Mouse (Mus musculus) testis, adult 2 months (tissue): Measurements from ENCODE around the gene Dbx1.

Source experiments
- CTCF ChIP-seq: fragments of 200-500 bp; IDR thresholded peaks from 2 replicates; pipeline ENCODE4 v1.5.1; 2012; ENCODE audit warnings: low read depth, mild to moderate bottlenecking, inconsistent platforms, low read length, moderate library complexity; ENCODE audit not compliant: control insufficient read depth, insufficient read depth, insufficient replicate concordance
- POLR2A ChIP-seq: fragments of 200-500 bp; IDR thresholded peaks from 2 replicates; pipeline ENCODE4 v1.6.1; 2012; ENCODE audit warnings: low read depth, mild to moderate bottlenecking, inconsistent platforms, low read length, moderate library complexity; ENCODE audit not compliant: control insufficient read depth

DNA sequence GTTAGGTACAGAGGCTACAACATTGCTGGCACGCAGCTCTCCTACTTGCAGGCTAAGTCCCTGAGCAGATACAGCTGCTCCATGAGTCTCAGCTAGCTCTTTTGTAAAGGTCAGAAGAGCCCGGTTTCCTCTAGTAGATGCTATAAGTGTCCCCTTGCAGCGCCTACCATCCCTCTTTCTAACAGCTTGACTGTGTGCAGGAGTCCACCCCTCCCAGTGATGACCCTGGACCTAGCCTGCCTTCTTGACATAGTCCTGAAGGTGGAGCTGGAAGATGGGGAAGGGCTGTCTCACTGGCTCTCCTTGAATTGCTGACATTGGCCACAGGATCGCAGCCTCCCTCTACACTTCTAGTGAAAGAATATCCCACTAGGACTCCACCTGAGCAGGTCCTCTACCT, 19.6 kb downstream of the Dbx1 start:
- TF ChIP-seq POLR2A (no peak), CTCF (no peak)
